Mouse (Mus musculus): ENCODE data around the gene Ints14.

Gene Ints14

GRCm38 (mm10) chr9:64960117-64960977, at the start of gene Ints14:
TSS of gene Ints14 (plus strand) at chr9:64960905.
- DNase-seq (ENCODE audit: inconsistent ontology term), result peak; percentile 97

GRCm38 (mm10) chr9:64913406-64913805, 47.3 kb upstream of the Ints14 start:
- no peak for DNase-seq (ENCODE audit: inconsistent ontology term)

GRCm38 (mm10) chr9:64913973-64914372, 46.7 kb upstream of the Ints14 start:
- no peak for DNase-seq (ENCODE audit: inconsistent ontology term)

- no peak for DNase-seq (ENCODE audit: inconsistent ontology term)
Measured at GRCm38 (mm10) chr9:64914629-64915028, 46.1 kb upstream of the Ints14 start.

GRCm38 (mm10) chr9:64918560-64918959, 42.1 kb upstream of the Ints14 start:
- DNase-seq (ENCODE audit: inconsistent ontology term), result no peak

GRCm38 (mm10) chr9:64925771-64926170, 34.9 kb upstream of the Ints14 start:
- no peak for DNase-seq (ENCODE audit: inconsistent ontology term)

- DNase-seq (ENCODE audit: inconsistent ontology term), result no peak
Measured at GRCm38 (mm10) chr9:64926201-64926991, 34.3 kb upstream of the Ints14 start.

GRCm38 (mm10) chr9:64930256-64930655, 30.4 kb upstream of the Ints14 start:
- DNase-seq (ENCODE audit: inconsistent ontology term), result no peak

- no peak for DNase-seq (ENCODE audit: inconsistent ontology term)
Measured at GRCm38 (mm10) chr9:64931751-64932610, 28.7 kb upstream of the Ints14 start.

GRCm38 (mm10) chr9:64934015-64934754, 26.5 kb upstream of the Ints14 start:
- peak; percentile 78 for DNase-seq (ENCODE audit: inconsistent ontology term)

GRCm38 (mm10) chr9:64936508-64936907, 24.2 kb upstream of the Ints14 start:
- peak; percentile 54 for DNase-seq (ENCODE audit: inconsistent ontology term)

GRCm38 (mm10) chr9:64937491-64937890, 23.2 kb upstream of the Ints14 start:
- DNase-seq (ENCODE audit: inconsistent ontology term), result no peak

- no peak for DNase-seq (ENCODE audit: inconsistent ontology term)
Measured at GRCm38 (mm10) chr9:64938535-64938934, 22.2 kb upstream of the Ints14 start.

GRCm38 (mm10) chr9:64939281-64939680, 21.4 kb upstream of the Ints14 start:
- peak; percentile 23 for DNase-seq (ENCODE audit: inconsistent ontology term)

GRCm38 (mm10) chr9:64939790-64940189, 20.9 kb upstream of the Ints14 start:
- DNase-seq (ENCODE audit: inconsistent ontology term), result no peak

GRCm38 (mm10) chr9:64940731-64941346, 19.9 kb upstream of the Ints14 start:
- DNase-seq (ENCODE audit: inconsistent ontology term), result no peak

GRCm38 (mm10) chr9:64941650-64942049, 19.1 kb upstream of the Ints14 start:
- DNase-seq (ENCODE audit: inconsistent ontology term), result no peak

GRCm38 (mm10) chr9:64943997-64944396, 16.7 kb upstream of the Ints14 start:
- no peak for DNase-seq (ENCODE audit: inconsistent ontology term)

- no peak for DNase-seq (ENCODE audit: inconsistent ontology term)
Measured at GRCm38 (mm10) chr9:64947483-64948095, 13.1 kb upstream of the Ints14 start.

GRCm38 (mm10) chr9:64951161-64951657, 9.5 kb upstream of the Ints14 start, which contains the start of gene Slc24a1:
TSS of gene Slc24a1 (minus strand) at chr9:64951607.
- DNase-seq (ENCODE audit: inconsistent ontology term), result no peak
